Mouse (Mus musculus) spleen, postnatal 36 days (tissue): ENCODE results near the gene Mrrf.
"Not testable (repeated sequence)": the region's sequence is repeated elsewhere in the genome, so short reads cannot be mapped to it uniquely, and the experiment has no call there.

Experiments
- DNase-seq, 2 experiments: peaks; one replicate each; pipeline ENCODE4 v3.0.0; 2022; ENCODE audit warnings: low spot score in 2 of 2, mixed read lengths in 1 of 2

Gene Mrrf

DNA sequence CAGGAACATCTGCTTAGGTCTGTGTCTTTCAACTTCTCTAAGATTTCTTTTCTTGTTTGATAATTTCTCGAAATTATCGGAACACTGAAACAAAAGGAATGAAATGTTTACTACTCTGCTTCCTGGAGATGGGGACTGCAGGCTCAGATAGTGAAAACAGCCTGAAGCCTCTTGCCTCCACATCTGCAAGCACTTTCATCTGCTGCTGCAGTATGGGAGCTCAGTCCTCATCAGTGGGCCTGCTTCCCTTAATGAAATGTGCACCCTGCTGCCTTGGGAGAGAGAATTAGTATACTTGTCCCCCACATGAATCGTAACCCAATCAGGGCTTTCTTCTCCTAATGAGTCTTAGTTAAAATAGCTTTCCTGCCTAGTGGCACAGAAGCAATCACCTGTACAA, 7.1 kb upstream of the Mrrf start:
- DNase-seq, result no peak

- no peak for DNase-seq
These were observed 302 bp upstream of the Mrrf start for GRCm38 (mm10) chr2:36135887-36136286.

GRCm38 (mm10) chr2:36139096-36139495, 2.9 kb downstream of the Mrrf start:
- DNase-seq, result no peak

DNA sequence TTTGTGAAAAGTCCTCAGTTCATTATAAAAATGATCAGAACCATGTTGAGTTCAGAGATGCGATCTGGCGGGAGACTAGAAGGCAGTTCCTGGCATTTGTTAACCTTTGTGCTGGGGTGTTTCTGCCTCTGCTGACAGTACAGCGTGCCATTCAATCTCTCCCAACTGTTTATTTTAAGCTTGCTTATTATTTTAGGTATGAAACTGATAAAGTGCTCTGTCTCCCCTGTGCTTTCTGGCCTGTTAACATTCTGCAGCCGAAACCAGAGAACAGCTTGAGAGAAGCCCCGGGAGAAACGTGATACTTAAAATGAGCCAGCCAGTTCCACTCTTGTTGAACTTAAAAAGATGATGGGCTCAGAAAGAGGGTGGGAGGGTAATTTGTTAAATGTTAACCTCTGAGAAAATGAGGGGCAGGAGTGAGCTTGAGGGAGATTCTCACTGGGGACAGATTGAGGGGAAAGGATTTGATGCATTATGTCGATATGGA, 12.7 kb downstream of the Mrrf start:
- DNase-seq, result no peak

DNA sequence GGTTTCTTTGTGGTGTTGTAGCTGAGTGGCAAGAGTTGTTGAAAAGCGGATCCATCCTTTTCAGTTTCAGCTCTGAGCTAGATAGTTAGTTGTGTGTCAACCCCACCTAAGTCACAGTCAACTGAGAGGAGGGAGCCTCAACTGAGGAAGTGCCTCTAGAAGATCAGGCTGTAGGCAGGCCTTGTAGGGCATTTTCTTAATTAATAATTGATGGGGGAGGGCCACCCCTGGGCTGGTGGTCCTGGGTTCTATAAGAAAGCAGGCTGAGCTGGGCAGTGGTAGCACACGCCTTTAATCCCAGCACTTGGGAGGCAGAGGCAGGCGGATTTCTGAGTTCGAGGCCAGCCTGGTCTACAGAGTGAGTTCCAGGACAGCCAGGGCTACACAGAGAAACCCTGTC, 16.2 kb downstream of the Mrrf start:
- not testable (repeated sequence) for DNase-seq

DNA sequence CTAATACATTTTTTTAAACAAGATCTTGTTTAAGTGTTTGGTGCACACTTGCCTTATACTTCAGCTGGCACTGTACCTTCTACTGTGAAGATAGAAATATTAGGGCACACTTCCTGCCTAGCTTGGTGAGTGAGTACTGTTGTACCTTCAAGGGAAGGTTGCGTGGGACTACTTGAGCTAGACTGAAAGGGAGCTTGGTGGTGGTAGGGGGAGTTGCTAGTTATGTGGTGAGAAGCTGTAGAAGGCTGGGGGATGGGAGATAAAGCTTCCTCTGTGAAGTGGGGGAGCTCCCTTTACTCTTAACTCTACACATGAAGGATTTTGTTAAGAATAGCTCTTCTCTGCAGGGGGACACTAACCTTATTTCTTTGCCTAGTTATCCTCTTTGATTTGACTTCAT, 21.3 kb downstream of the Mrrf start:
- DNase-seq, result no peak

- DNase-seq, result no peak
These were observed 23.1 kb downstream of the Mrrf start for GRCm38 (mm10) chr2:36159336-36159735.

- no peak for DNase-seq
These were observed 31.9 kb downstream of the Mrrf start for GRCm38 (mm10) chr2:36167990-36168618.

DNA sequence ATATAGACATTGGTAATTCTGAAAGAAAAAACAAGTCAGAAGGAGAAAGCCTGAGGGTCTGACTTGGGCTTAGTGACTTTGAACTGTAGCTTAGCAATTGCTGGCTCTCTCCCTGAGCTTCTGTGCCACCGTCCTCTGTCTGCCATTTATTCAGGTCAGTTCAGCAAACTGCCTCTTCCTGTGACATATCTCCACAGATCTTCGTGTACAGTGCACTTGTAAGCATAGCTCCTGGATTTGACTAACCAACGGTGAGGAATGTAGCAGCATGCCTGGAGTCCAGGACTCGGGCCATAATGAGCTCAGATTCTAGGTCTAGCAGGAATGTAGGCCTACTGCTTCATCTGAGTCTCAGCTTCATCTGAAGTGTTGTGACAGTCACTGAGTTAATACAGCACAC, 33.0 kb downstream of the Mrrf start:
- no peak for DNase-seq

- no peak for DNase-seq
These were observed 35.9 kb downstream of the Mrrf start for GRCm38 (mm10) chr2:36172136-36172535.

DNA sequence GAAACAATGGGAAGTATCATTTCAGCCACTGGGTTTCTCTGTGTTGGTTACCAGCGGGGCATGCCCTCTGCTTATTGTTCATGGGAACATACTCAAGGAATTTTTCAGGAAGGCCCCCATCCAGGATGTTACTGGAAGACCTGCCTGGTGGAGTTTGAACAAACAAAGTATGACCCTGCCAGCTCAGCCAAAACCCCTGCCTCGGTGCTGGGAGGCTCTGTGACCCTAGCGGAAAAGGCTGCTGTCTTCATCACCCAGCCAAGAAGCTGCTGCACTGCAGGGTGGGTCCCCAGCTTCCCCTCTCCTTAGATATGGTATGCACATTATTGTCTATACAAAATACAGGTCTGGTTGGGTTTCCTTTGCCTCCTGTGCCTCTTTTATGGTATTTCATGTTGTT, 36.4 kb downstream of the Mrrf start:
- no peak for DNase-seq

GRCm38 (mm10) chr2:36179487-36179886, 43.3 kb downstream of the Mrrf start:
- DNase-seq, result no peak

- DNase-seq, result not testable (repeated sequence)
These were observed 45.6 kb downstream of the Mrrf start for GRCm38 (mm10) chr2:36181587-36182368.

DNA sequence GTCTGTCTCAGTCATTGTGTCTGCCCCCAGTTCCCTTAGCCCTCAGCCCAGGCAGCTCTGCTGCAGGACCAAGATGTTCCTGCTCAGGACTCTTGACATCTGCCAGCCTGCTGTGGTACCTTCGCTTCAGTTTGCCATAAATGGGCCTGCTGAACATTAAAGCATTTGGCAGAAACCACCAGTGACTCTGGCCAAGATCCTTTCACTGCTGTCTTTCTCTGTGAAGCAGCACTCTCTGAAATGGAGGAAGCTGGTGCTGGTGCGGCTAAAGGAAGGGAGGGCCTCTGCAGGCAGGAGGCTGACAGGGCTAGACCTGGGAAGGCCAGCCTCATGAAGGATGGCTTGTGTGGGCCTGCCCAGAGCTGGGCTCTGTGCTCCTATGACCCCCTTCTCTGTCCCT, 47.1 kb downstream of the Mrrf start:
- no peak for DNase-seq

GRCm38 (mm10) chr2:36184192-36184591, 48.0 kb downstream of the Mrrf start:
- no peak for DNase-seq

DNA sequence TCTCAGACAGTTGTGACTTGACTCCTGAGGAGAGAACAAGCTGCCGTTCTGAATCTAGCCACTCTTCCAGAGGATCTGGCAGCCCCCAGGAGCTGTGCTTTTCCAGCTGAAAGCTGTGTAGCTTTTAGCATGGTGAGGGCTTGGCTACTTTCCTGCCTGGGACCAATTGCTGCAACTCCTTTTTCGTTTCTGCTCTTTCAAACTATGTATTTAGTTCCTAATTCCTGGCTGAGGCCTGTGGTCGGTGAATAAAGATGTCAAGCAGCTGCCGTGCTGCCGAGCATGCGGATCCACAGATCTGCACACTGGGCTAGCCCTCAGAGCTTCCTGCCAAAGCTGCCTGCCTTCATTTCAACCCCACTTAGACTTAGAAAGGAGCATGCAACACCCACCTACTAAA, 48.7 kb downstream of the Mrrf start:
- DNase-seq, result no peak

- not testable (repeated sequence) for DNase-seq
These were observed 53.0 kb downstream of the Mrrf start for GRCm38 (mm10) chr2:36189200-36189599.

- DNase-seq, result no peak
These were observed 55.1 kb downstream of the Mrrf start for GRCm38 (mm10) chr2:36191098-36191941.

DNA sequence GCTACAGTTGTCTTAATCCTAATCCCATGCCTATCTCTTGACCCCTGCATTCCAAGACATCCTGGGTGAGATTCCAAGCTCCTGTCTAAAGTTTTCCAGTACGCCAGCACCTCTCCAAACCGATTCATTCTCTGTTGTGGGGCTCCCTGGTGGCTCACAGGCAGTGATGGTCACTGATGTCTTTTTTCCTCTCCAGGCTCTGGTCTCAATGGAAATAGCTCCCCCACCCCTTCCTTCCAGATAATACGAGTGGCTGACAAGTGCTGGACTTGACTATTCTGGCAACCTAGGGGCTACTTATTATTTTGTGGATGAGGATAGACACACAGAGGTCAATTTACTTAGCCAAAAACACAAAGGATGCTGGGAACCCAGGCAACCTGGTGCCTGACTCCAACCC, 60.8 kb downstream of the Mrrf start:
- no peak for DNase-seq

- DNase-seq, result peak; percentile 42 to 58
These were observed 62.0 kb downstream of the Mrrf start for GRCm38 (mm10) chr2:36197919-36198881.

DNA sequence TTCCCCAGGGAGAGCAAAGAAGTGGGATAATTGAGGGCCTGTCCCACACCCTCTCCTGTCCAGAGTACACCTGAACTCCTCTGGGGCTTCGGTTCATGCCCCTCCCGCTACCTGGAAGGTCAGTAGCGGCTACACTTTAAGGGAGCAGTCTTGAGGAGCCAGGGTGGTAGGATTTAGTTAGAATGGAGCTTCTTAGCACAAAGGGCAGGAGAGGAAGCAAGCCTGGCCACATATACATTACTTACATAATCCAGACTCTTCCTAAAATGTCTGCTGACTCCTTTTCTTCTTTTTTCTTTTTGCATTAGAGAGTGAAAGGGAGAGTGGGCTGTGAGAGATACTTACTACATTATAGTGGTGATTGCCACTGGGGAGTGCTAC, 62.7 kb downstream of the Mrrf start:
- no peak for DNase-seq
